Mouse (Mus musculus): ENCODE measurements around the gene Kpna3. TPM values are rescaled to one million over a fixed set of nuclear protein-coding genes. Genes with fewer than 3 reads are reported as not detected.
"Not testable (repeated sequence)": the region's sequence is repeated elsewhere in the genome, so short reads cannot be mapped to it uniquely, and the experiment has no call there.

Gene Kpna3
- polyA plus RNA-seq, 1 experiment from 2014 or later, result 77.6 TPM

GRCm38 (mm10) chr14:61438171-61438945 is 1.3 kb downstream of the Kpna3 start:
- Histone ChIP-seq H3K36me3 (ENCODE audit: control insufficient read depth, insufficient read depth, low read length) (no peaks in the 10 kb centered on the region), H3K27ac (ENCODE audit: low read length) (peak overlapping the region; percentile 96)
- 9% methylated on average over 3 of the region's 3 CpGs for WGBS

GRCm38 (mm10) chr14:61436866-61437265 is 2.8 kb downstream of the Kpna3 start:
- no peak for ATAC-seq
- H3K4me3 ChIP-seq (ENCODE audit: low read depth, low read length), result no peak overlapping the region
- H3K9ac ChIP-seq (ENCODE audit: low read depth, low read length), result no peak overlapping the region
- H3K36me3 ChIP-seq (ENCODE audit: control insufficient read depth, insufficient read depth, low read length), result no peaks in the 10 kb centered on the region
- H3K27me3 ChIP-seq (ENCODE audit: control insufficient read depth, insufficient read depth, low read depth, low read length), result no peaks in the 10 kb centered on the region
- WGBS, result 92% methylated on average over 2 of the region's 2 CpGs
- no peaks in the 10 kb centered on the region for H3K9me3 ChIP-seq (replicated peaks; ENCODE audit: control insufficient read depth, low read length, poor library complexity, severe bottlenecking)
- no peak overlapping the region for H3K27ac ChIP-seq (ENCODE audit: low read length)
- peaks cover 32% of the 10 kb centered on the region for H3K4me1 ChIP-seq (ENCODE audit: control insufficient read depth, insufficient read depth, low read length)
- H3K4me2 ChIP-seq (ENCODE audit: low read length), result no peak overlapping the region

More at GRCm38 (mm10) chr14:61438171-61438945, 1.3 kb downstream of the Kpna3 start:
- Histone ChIP-seq H3K27me3 (ENCODE audit: control insufficient read depth, insufficient read depth, low read depth, low read length) (no peaks in the 10 kb centered on the region), H3K9me3 (replicated peaks; ENCODE audit: control insufficient read depth, low read length, poor library complexity, severe bottlenecking) (no peaks in the 10 kb centered on the region), H3K4me1 (ENCODE audit: control insufficient read depth, insufficient read depth, low read length) (peaks cover 25% of the 10 kb centered on the region), H3K4me3 (ENCODE audit: low read depth, low read length) (peak overlapping the region; percentile 85), H3K9ac (ENCODE audit: low read depth, low read length) (peak overlapping the region; percentile 94), H3K4me2 (ENCODE audit: low read length) (peak overlapping the region; percentile 71)
- no peak for ATAC-seq

GRCm38 (mm10) chr14:61428126-61428787 is 11.4 kb downstream of the Kpna3 start:
- peaks cover 9% of the 10 kb centered on the region for H3K4me1 ChIP-seq (ENCODE audit: control insufficient read depth, insufficient read depth, low read length)
- no peak overlapping the region for H3K27ac ChIP-seq (ENCODE audit: low read length)
- H3K4me2 ChIP-seq (ENCODE audit: low read length), result no peak overlapping the region
- H3K36me3 ChIP-seq (ENCODE audit: control insufficient read depth, insufficient read depth, low read length), result no peaks in the 10 kb centered on the region
- ATAC-seq, result no peak
- H3K27me3 ChIP-seq (ENCODE audit: control insufficient read depth, insufficient read depth, low read depth, low read length), result no peaks in the 10 kb centered on the region
- 82% methylated on average over 3 of the region's 3 CpGs for WGBS
- no peak overlapping the region for H3K9ac ChIP-seq (ENCODE audit: low read depth, low read length)
- no peaks in the 10 kb centered on the region for H3K9me3 ChIP-seq (replicated peaks; ENCODE audit: control insufficient read depth, low read length, poor library complexity, severe bottlenecking)
- no peak overlapping the region for H3K4me3 ChIP-seq (ENCODE audit: low read depth, low read length)

GRCm38 (mm10) chr14:61427095-61427494 is 12.6 kb downstream of the Kpna3 start:
- not testable (repeated sequence) for H3K27me3 ChIP-seq (ENCODE audit: control insufficient read depth, insufficient read depth, low read depth, low read length); H3K4me2 ChIP-seq (ENCODE audit: low read length); H3K27ac ChIP-seq (ENCODE audit: low read length); H3K9me3 ChIP-seq (replicated peaks; ENCODE audit: control insufficient read depth, low read length, poor library complexity, severe bottlenecking); H3K4me1 ChIP-seq (ENCODE audit: control insufficient read depth, insufficient read depth, low read length); H3K36me3 ChIP-seq (ENCODE audit: control insufficient read depth, insufficient read depth, low read length); ATAC-seq; H3K4me3 ChIP-seq (ENCODE audit: low read depth, low read length); H3K9ac ChIP-seq (ENCODE audit: low read depth, low read length)
- 49% methylated on average over 3 of the region's 8 CpGs for WGBS

- H3K4me3 ChIP-seq (ENCODE audit: low read depth, low read length), result no peak overlapping the region
- no peaks in the 10 kb centered on the region for H3K9me3 ChIP-seq (replicated peaks; ENCODE audit: control insufficient read depth, low read length, poor library complexity, severe bottlenecking)
- WGBS, result 95% methylated on average over 2 of the region's 2 CpGs
- H3K9ac ChIP-seq (ENCODE audit: low read depth, low read length), result no peak overlapping the region
- no peaks in the 10 kb centered on the region for H3K36me3 ChIP-seq (ENCODE audit: control insufficient read depth, insufficient read depth, low read length)
- H3K4me1 ChIP-seq (ENCODE audit: control insufficient read depth, insufficient read depth, low read length), result peaks cover 3% of the 10 kb centered on the region; the same call in 1 of the 2 replicates
- H3K4me2 ChIP-seq (ENCODE audit: low read length), result no peak overlapping the region
- ATAC-seq, result no peak
- H3K27me3 ChIP-seq (ENCODE audit: control insufficient read depth, insufficient read depth, low read depth, low read length), result no peaks in the 10 kb centered on the region
- H3K27ac ChIP-seq (ENCODE audit: low read length), result no peak overlapping the region
Measured at GRCm38 (mm10) chr14:61425080-61425665, 14.5 kb downstream of the Kpna3 start.

- WGBS, result 86% methylated on average over 4 of the region's 4 CpGs
- no peaks in the 10 kb centered on the region for H3K9me3 ChIP-seq (replicated peaks; ENCODE audit: control insufficient read depth, low read length, poor library complexity, severe bottlenecking)
- H3K4me1 ChIP-seq (ENCODE audit: control insufficient read depth, insufficient read depth, low read length), result peaks cover 14% of the 10 kb centered on the region
- no peaks in the 10 kb centered on the region for H3K27me3 ChIP-seq (ENCODE audit: control insufficient read depth, insufficient read depth, low read depth, low read length)
- H3K9ac ChIP-seq (ENCODE audit: low read depth, low read length), result no peak overlapping the region
- H3K27ac ChIP-seq (ENCODE audit: low read length), result no peak overlapping the region
- H3K4me2 ChIP-seq (ENCODE audit: low read length), result no peak overlapping the region
- no peak for ATAC-seq
- no peak overlapping the region for H3K4me3 ChIP-seq (ENCODE audit: low read depth, low read length)
- no peaks in the 10 kb centered on the region for H3K36me3 ChIP-seq (ENCODE audit: control insufficient read depth, insufficient read depth, low read length)
Measured at GRCm38 (mm10) chr14:61415719-61416118, 24.0 kb downstream of the Kpna3 start.

- Histone ChIP-seq H3K27me3 (ENCODE audit: control insufficient read depth, insufficient read depth, low read depth, low read length) (no peaks in the 10 kb centered on the region), H3K4me3 (ENCODE audit: low read depth, low read length) (no peak overlapping the region), H3K36me3 (ENCODE audit: control insufficient read depth, insufficient read depth, low read length) (no peaks in the 10 kb centered on the region), H3K4me1 (ENCODE audit: control insufficient read depth, insufficient read depth, low read length) (peaks cover 14% of the 10 kb centered on the region), H3K9ac (ENCODE audit: low read depth, low read length) (no peak overlapping the region), H3K9me3 (replicated peaks; ENCODE audit: control insufficient read depth, low read length, poor library complexity, severe bottlenecking) (no peaks in the 10 kb centered on the region), H3K4me2 (ENCODE audit: low read length) (no peak overlapping the region), H3K27ac (ENCODE audit: low read length) (no peak overlapping the region)
- no peak for ATAC-seq
- WGBS, result 67% methylated on average over 5 of the region's 5 CpGs
Measured at GRCm38 (mm10) chr14:61415311-61415710, 24.4 kb downstream of the Kpna3 start.

GRCm38 (mm10) chr14:61414808-61415207 is 24.9 kb downstream of the Kpna3 start:
- Histone ChIP-seq H3K4me1 (ENCODE audit: control insufficient read depth, insufficient read depth, low read length) (peaks cover 14% of the 10 kb centered on the region), H3K9me3 (replicated peaks; ENCODE audit: control insufficient read depth, low read length, poor library complexity, severe bottlenecking) (no peaks in the 10 kb centered on the region), H3K27ac (ENCODE audit: low read length) (no peak overlapping the region), H3K36me3 (ENCODE audit: control insufficient read depth, insufficient read depth, low read length) (no peaks in the 10 kb centered on the region), H3K4me3 (ENCODE audit: low read depth, low read length) (no peak overlapping the region), H3K27me3 (ENCODE audit: control insufficient read depth, insufficient read depth, low read depth, low read length) (no peaks in the 10 kb centered on the region), H3K4me2 (ENCODE audit: low read length) (no peak overlapping the region), H3K9ac (ENCODE audit: low read depth, low read length) (no peak overlapping the region)
- 32% methylated on average over 1 of the region's 1 CpGs for WGBS
- ATAC-seq, result no peak

- H3K9ac ChIP-seq (ENCODE audit: low read depth, low read length), result no peak overlapping the region
- WGBS, result 17% methylated on average over 5 of the region's 5 CpGs
- no peak overlapping the region for H3K4me2 ChIP-seq (ENCODE audit: low read length)
- H3K4me1 ChIP-seq (ENCODE audit: control insufficient read depth, insufficient read depth, low read length), result peaks cover 14% of the 10 kb centered on the region
- H3K4me3 ChIP-seq (ENCODE audit: low read depth, low read length), result no peak overlapping the region
- no peak for ATAC-seq
- H3K36me3 ChIP-seq (ENCODE audit: control insufficient read depth, insufficient read depth, low read length), result no peaks in the 10 kb centered on the region
- H3K27me3 ChIP-seq (ENCODE audit: control insufficient read depth, insufficient read depth, low read depth, low read length), result no peaks in the 10 kb centered on the region
- no peaks in the 10 kb centered on the region for H3K9me3 ChIP-seq (replicated peaks; ENCODE audit: control insufficient read depth, low read length, poor library complexity, severe bottlenecking)
- no peak overlapping the region for H3K27ac ChIP-seq (ENCODE audit: low read length)
Measured at GRCm38 (mm10) chr14:61414199-61414598, 25.5 kb downstream of the Kpna3 start.
